Mouse (Mus musculus): Measurements from ENCODE around the gene Slc43a1. TPM values are rescaled to one million over a fixed set of nuclear protein-coding genes. Genes with fewer than 3 reads are reported as not detected.
A peak's percentile ranks its signal among the peaks of the same experiment; 100 is the strongest.

Slc43a1 gene
- polyA plus RNA-seq, 1 experiment from 2014 or later: 18.9 TPM

- Histone ChIP-seq H3K27ac (no peak overlapping the region), H3K36me3 (no peaks in the 10 kb centered on the region), H3K4me3 (no peak overlapping the region), H3K9ac (no peak overlapping the region), H3K27me3 (no peaks in the 10 kb centered on the region), H3K4me1 (peaks cover 6% of the 10 kb centered on the region; the same call in 1 of the 2 replicates), H3K4me2 (replicated peaks) (peak overlapping the region; percentile 60), H3K9me3 (no peaks in the 10 kb centered on the region)
- WGBS: 78% methylated on average over 6 of the region's 6 CpGs
- ATAC-seq (ENCODE audit: low FRiP score, low read depth): peak; percentile 37; the same call in 1 of the 2 replicates
Observed at GRCm38 (mm10) chr2:84810526-84810885, 28.1 kb upstream of the Slc43a1 start.

GRCm38 (mm10) chr2:84810886-84811577, 27.6 kb upstream of the Slc43a1 start:
- H3K27me3 ChIP-seq: no peaks in the 10 kb centered on the region
- peak; percentile 87 for ATAC-seq (ENCODE audit: low FRiP score, low read depth)
- no peaks in the 10 kb centered on the region for H3K9me3 ChIP-seq
- H3K36me3 ChIP-seq: no peaks in the 10 kb centered on the region
- peak overlapping the region; percentile 26 for H3K4me3 ChIP-seq
- peak overlapping the region; percentile 33; the same call in 1 of the 2 replicates for H3K27ac ChIP-seq
- 30% methylated on average over 26 of the region's 26 CpGs for WGBS
- H3K9ac ChIP-seq: peak overlapping the region; percentile 48; the same call in 1 of the 2 replicates
- peak overlapping the region; percentile 60 for H3K4me2 ChIP-seq (replicated peaks)
- peaks cover 6% of the 10 kb centered on the region; the same call in 1 of the 2 replicates for H3K4me1 ChIP-seq

GRCm38 (mm10) chr2:84811880-84812279, 26.8 kb upstream of the Slc43a1 start:
- ATAC-seq (ENCODE audit: low FRiP score, low read depth): no peak
- Histone ChIP-seq H3K4me3 (no peak overlapping the region), H3K27me3 (no peaks in the 10 kb centered on the region), H3K27ac (no peak overlapping the region), H3K9me3 (no peaks in the 10 kb centered on the region), H3K4me1 (peaks cover 6% of the 10 kb centered on the region; the same call in 1 of the 2 replicates), H3K9ac (no peak overlapping the region), H3K4me2 (replicated peaks) (no peak overlapping the region), H3K36me3 (no peaks in the 10 kb centered on the region)
- 90% methylated on average over 7 of the region's 7 CpGs for WGBS

GRCm38 (mm10) chr2:84812676-84813075, 26.0 kb upstream of the Slc43a1 start:
- no peak overlapping the region for H3K9ac ChIP-seq
- peaks cover 6% of the 10 kb centered on the region; the same call in 1 of the 2 replicates for H3K4me1 ChIP-seq
- H3K36me3 ChIP-seq: no peaks in the 10 kb centered on the region
- H3K27ac ChIP-seq: no peak overlapping the region
- 72% methylated on average over 6 of the region's 6 CpGs for WGBS
- H3K9me3 ChIP-seq: no peaks in the 10 kb centered on the region
- no peaks in the 10 kb centered on the region for H3K27me3 ChIP-seq
- no peak overlapping the region for H3K4me2 ChIP-seq (replicated peaks)
- ATAC-seq (ENCODE audit: low FRiP score, low read depth): no peak
- H3K4me3 ChIP-seq: no peak overlapping the region

- H3K9me3 ChIP-seq: no peaks in the 10 kb centered on the region
- no peak for ATAC-seq (ENCODE audit: low FRiP score, low read depth)
- H3K9ac ChIP-seq: no peak overlapping the region
- H3K27me3 ChIP-seq: peaks cover 15% of the 10 kb centered on the region; the same call in 1 of the 2 replicates
- H3K27ac ChIP-seq: no peak overlapping the region
- no peaks in the 10 kb centered on the region for H3K4me1 ChIP-seq
- H3K36me3 ChIP-seq: no peaks in the 10 kb centered on the region
- WGBS: 65% methylated on average over 3 of the region's 3 CpGs
- no peak overlapping the region for H3K4me2 ChIP-seq (replicated peaks)
- H3K4me3 ChIP-seq: no peak overlapping the region
Observed at GRCm38 (mm10) chr2:84819861-84820260, 18.8 kb upstream of the Slc43a1 start.

- H3K4me2 ChIP-seq (replicated peaks): no peak within 1 kb of the TSS
- H3K9ac ChIP-seq: no peak within 1 kb of the TSS
- H3K27me3 ChIP-seq: peaks cover 15% of the 10 kb centered on the region; the same call in 1 of the 2 replicates
- H3K9me3 ChIP-seq: no peaks in the 10 kb centered on the region
- H3K4me1 ChIP-seq: peaks cover 3% of the 10 kb centered on the region
- H3K27ac ChIP-seq: no peak within 1 kb of the TSS
- 59% methylated on average over 13 of the region's 13 CpGs for WGBS
- no peak for ATAC-seq (ENCODE audit: low FRiP score, low read depth)
- no peak within 1 kb of the TSS for H3K4me3 ChIP-seq
- no peaks in the 10 kb centered on the region for H3K36me3 ChIP-seq
Observed at GRCm38 (mm10) chr2:84822552-84822951, 16.1 kb upstream of the Slc43a1 start, which contains the start of gene Smtnl1. TSS of gene Smtnl1 (minus strand) at chr2:84822652.

- Histone ChIP-seq H3K9me3 (no peaks in the 10 kb centered on the region), H3K27me3 (peaks cover 15% of the 10 kb centered on the region; the same call in 1 of the 2 replicates), H3K27ac (no peak overlapping the region), H3K4me2 (replicated peaks) (no peak overlapping the region), H3K4me3 (no peak overlapping the region), H3K9ac (no peak overlapping the region), H3K36me3 (no peaks in the 10 kb centered on the region), H3K4me1 (peaks cover 9% of the 10 kb centered on the region)
- WGBS: 31% methylated on average over 2 of the region's 2 CpGs
- no peak for ATAC-seq (ENCODE audit: low FRiP score, low read depth)
Observed at GRCm38 (mm10) chr2:84823237-84823636, 15.4 kb upstream of the Slc43a1 start.

- Histone ChIP-seq H3K36me3 (peaks cover 12% of the 10 kb centered on the region), H3K4me3 (peak within 1 kb of the TSS; percentile 91), H3K9ac (peak within 1 kb of the TSS; percentile 80), H3K4me1 (peaks cover 9% of the 10 kb centered on the region), H3K27me3 (0 out of 2 replicates have a peak, but pooled peaks cover 4% of the 10 kb centered on the region), H3K4me2 (replicated peaks) (peak within 1 kb of the TSS; percentile 100), H3K27ac (peak within 1 kb of the TSS; percentile 52; the same call in 1 of the 2 replicates), H3K9me3 (no peaks in the 10 kb centered on the region)
- WGBS: under 1% methylated on average over 34 of the region's 34 CpGs
- ATAC-seq (ENCODE audit: low FRiP score, low read depth): peak; percentile 93
Observed at GRCm38 (mm10) chr2:84826488-84827282, 12.0 kb upstream of the Slc43a1 start, which contains the start of gene Timm10. TSS of gene Timm10 (plus strand) at chr2:84826997.

GRCm38 (mm10) chr2:84827283-84827920, 11.2 kb upstream of the Slc43a1 start:
- Histone ChIP-seq H3K9ac (peak overlapping the region; percentile 80), H3K4me2 (replicated peaks) (peak overlapping the region; percentile 100), H3K4me1 (peaks cover 13% of the 10 kb centered on the region), H3K4me3 (peak overlapping the region; percentile 91), H3K27me3 (no peaks in the 10 kb centered on the region), H3K27ac (no peak overlapping the region), H3K36me3 (peaks cover 12% of the 10 kb centered on the region), H3K9me3 (no peaks in the 10 kb centered on the region)
- WGBS: under 1% methylated on average over 29 of the region's 29 CpGs
- ATAC-seq (ENCODE audit: low FRiP score, low read depth): 0 out of 2 replicates have a peak, but pooled peaks have one; percentile 0

- Histone ChIP-seq H3K27ac (no peak overlapping the region), H3K9ac (peak overlapping the region; percentile 54), H3K4me3 (no peak overlapping the region), H3K9me3 (no peaks in the 10 kb centered on the region), H3K27me3 (no peaks in the 10 kb centered on the region), H3K4me2 (replicated peaks) (no peak overlapping the region), H3K4me1 (peaks cover 13% of the 10 kb centered on the region), H3K36me3 (peaks cover 12% of the 10 kb centered on the region)
- WGBS: 33% methylated on average over 10 of the region's 10 CpGs
- ATAC-seq (ENCODE audit: low FRiP score, low read depth): peak; percentile 85
Observed at GRCm38 (mm10) chr2:84831666-84832391, 6.8 kb upstream of the Slc43a1 start.

GRCm38 (mm10) chr2:84837107-84837506, 1.5 kb upstream of the Slc43a1 start:
- Histone ChIP-seq H3K27me3 (peaks cover 11% of the 10 kb centered on the region), H3K4me1 (peaks cover 29% of the 10 kb centered on the region), H3K27ac (no peak overlapping the region), H3K9ac (no peak overlapping the region), H3K36me3 (no peaks in the 10 kb centered on the region), H3K4me3 (no peak overlapping the region), H3K9me3 (no peaks in the 10 kb centered on the region), H3K4me2 (replicated peaks) (0 out of 2 replicates have a peak overlapping the region, but pooled peaks have one; percentile 3)
- WGBS: 43% methylated on average over 8 of the region's 8 CpGs
- no peak for ATAC-seq (ENCODE audit: low FRiP score, low read depth)

Measured in limb, embryonic 13.5 days (tissue).